Mouse (Mus musculus) small intestine, adult 2 months (tissue): ENCODE data around the gene Baiap2. TPM values are rescaled to one million over a fixed set of nuclear protein-coding genes. Genes with fewer than 3 reads are reported as not detected.

Experiments
- H3K27ac ChIP-seq: fragments of 200-500 bp; 2 replicates; pipeline ENCODE4 v1.5.1; 2012; ENCODE audit warnings: low read depth, low read length, control low read depth, inconsistent platforms; ENCODE audit not compliant: insufficient read depth
- H3K27me3 ChIP-seq: fragments of 200-500 bp; 2 replicates; pipeline ENCODE4 v1.6.1; 2012; ENCODE audit warnings: mild to moderate bottlenecking, moderate library complexity, low read length, inconsistent platforms; ENCODE audit not compliant: control insufficient read depth, insufficient read depth
- H3K36me3 ChIP-seq: fragments of 200-500 bp; 2 replicates; pipeline ENCODE4 v1.6.1; 2012; ENCODE audit warnings: mild to moderate bottlenecking, low read length, control low read depth, inconsistent platforms; ENCODE audit not compliant: control insufficient read depth, insufficient read depth
- H3K4me1 ChIP-seq: fragments of 200-500 bp; 2 replicates; pipeline ENCODE4 v1.6.1; 2012; ENCODE audit warnings: low read length, inconsistent platforms, mixed read lengths; ENCODE audit not compliant: control insufficient read depth, insufficient read depth, insufficient read length
- H3K4me3 ChIP-seq: fragments of 200-500 bp; 2 replicates; pipeline ENCODE4 v1.5.1; 2012; ENCODE audit warnings: low read depth, mild to moderate bottlenecking, control low read depth, inconsistent platforms, low read length, moderate library complexity
- CTCF ChIP-seq: fragments of 200-500 bp; IDR thresholded peaks from 2 replicates; pipeline ENCODE4 v1.5.1; 2012; ENCODE audit warnings: low read depth, mild to moderate bottlenecking, control low read depth, inconsistent platforms, low read length, moderate library complexity, mixed read lengths; ENCODE audit not compliant: insufficient replicate concordance, insufficient read length; ENCODE audit errors: extremely low read depth
- POLR2A ChIP-seq: fragments of 200-500 bp; IDR thresholded peaks from 2 replicates; pipeline ENCODE4 v1.6.1; 2012; ENCODE audit warnings: low read depth, mild to moderate bottlenecking, control low read depth, inconsistent platforms, low read length, moderate library complexity
- WGBS: fragments of 180-500 bp; shearing (Covaris S2); methylation state at CpG from one replicate; pipeline ENCODE4 v1.1.7; 2018; 5-methylcytosine and 5-hydroxymethylcytosine counted together
- polyA plus RNA-seq: library from polyadenylated mRNA; depleted of rRNA; stranded (reverse); fragments of >200 nt; gene quantifications from 2 replicates; pipeline ENCODE4 v1.2.3, GENCODE M21; 2012; rRNA removed

Baiap2 gene
- 10.7 and 12.7 TPM in 2 replicates for polyA plus RNA-seq

DNA sequence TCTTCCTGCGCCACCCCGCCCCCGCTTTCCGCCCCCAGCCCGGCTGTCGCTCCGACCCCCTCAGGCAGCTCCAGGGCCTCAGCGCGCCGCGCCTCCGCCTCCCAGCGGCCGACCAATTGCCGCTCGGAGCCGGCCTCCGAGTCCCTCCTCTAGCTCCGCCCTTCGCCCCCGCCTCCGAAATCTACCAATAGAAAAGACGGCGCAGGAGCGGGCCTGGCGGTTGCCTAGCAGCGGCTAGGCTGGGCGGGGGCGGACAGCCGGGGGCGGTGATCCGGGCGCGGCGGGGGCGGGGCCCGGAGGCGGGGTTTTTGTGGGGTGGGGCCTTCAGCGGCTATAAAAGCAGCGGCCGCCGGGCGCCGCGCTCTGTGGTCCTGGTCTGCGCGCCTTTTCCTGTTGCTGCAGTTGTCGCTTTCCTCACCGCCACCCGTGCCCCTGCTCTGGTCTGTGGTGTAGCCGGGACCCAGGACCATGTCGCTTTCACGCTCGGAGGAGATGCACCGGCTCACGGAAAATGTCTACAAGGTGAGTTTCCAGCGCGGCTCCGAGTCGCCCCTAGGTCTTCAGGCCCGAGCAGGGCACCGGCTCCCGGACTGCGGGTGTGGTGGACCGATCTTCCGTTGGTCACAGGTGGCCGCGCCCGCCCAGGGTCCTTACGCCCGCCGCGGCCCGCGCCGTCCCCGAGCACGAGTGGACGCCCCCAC is at the start of gene Baiap2:
Gene Baiap2, plus strand, starts transcription at position 37 of the 701 bp plus-strand sequence.
- Histone ChIP-seq H3K27me3 (no peaks in the 10 kb centered on the region), H3K27ac (no peak within 1 kb of the TSS), H3K36me3 (no peaks in the 10 kb centered on the region), H3K4me1 (peaks cover 29% of the 10 kb centered on the region), H3K4me3 (peak within 1 kb of the TSS; percentile 77)
- under 1% methylated on average over 70 of the region's 79 CpGs for WGBS
- TF ChIP-seq POLR2A, result peak; percentile 99
- TF ChIP-seq CTCF, result no peak

DNA sequence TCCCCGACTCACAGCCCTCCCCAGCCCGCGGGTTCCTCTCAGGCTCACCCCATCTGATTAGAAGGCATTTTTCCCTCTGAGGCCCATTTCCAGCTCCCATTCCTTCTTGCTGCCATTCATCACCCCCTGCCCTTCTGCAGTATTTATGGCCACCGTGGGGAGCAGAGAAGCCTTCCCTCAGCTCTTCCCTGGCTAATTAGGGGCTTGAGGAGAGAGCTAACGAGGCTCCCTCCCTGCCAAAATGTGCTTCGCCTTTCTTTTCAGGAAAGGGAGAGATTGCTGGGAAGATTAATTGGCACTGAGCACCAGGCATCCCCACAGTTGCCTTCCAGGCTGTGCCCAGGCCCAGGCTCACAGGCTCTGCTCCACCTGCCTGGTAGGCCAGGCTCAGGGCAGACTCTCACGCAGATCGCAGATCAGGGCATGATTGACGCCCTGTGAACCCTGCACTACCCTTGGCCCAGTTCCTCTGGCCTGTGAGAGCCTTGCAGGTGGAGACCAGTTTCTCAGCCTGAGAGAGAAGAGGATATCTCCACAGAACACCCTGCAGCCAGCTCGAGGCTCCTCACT is 48.8 kb upstream of the Baiap2 start:
- 83% methylated on average over 10 of the region's 10 CpGs for WGBS
- peaks cover 7% of the 10 kb centered on the region; the same call in 1 of the 2 replicates for H3K4me1 ChIP-seq
- H3K27ac ChIP-seq, result no peak overlapping the region
- H3K4me3 ChIP-seq, result no peak overlapping the region
- no peaks in the 10 kb centered on the region for H3K27me3 ChIP-seq
- TF ChIP-seq CTCF (no peak), POLR2A (no peak)
- H3K36me3 ChIP-seq, result peaks cover 19% of the 10 kb centered on the region

DNA sequence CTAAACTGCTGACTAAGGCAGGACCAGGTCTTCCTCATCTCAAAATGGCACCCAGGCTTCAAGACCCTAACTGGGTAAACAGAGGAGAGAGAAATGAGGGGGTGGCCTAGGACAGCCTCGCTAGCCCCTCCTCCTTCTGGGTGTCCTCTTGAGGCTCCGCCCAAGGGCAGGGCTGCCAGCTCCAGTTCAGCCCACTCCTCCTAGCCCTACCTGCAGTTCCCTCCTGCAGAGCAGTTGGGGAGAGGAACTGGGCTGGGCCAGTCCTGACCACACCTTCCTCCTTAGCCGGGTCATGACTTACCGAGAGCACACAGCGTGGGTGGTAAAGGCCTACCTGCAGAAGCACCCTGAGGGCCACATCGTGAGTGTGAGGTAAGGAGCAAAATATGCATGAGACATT is 47.9 kb upstream of the Baiap2 start:
- Histone ChIP-seq H3K27me3 (no peaks in the 10 kb centered on the region), H3K27ac (no peak overlapping the region), H3K4me1 (peaks cover 7% of the 10 kb centered on the region; the same call in 1 of the 2 replicates), H3K36me3 (peaks cover 18% of the 10 kb centered on the region; the same call in 1 of the 2 replicates), H3K4me3 (no peak overlapping the region)
- TF ChIP-seq POLR2A (no peak), CTCF (no peak)
- WGBS, result 53% methylated on average over 6 of the region's 6 CpGs

DNA sequence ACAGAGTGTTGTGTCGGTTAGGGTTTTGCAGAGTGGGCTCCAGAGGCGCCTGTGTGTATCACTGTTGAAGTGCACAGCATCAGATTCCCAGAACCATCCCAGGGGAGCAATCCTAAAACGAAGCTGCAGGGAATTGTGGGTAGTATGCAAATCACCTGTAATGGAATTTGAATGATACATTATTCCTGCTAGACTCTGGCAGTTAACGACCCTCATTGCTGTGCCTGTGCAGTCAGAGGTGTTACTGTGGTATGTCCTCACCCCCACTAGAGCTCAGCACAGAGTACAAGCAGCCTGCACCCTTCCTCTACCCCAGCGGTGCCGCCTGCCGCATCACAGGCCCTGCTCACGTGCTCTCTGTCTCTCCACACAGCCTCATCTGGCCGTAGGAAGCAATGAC is 45.5 kb upstream of the Baiap2 start:
- WGBS, result 86% methylated on average over 9 of the region's 9 CpGs
- Histone ChIP-seq H3K27ac (no peak overlapping the region), H3K4me1 (peaks cover 7% of the 10 kb centered on the region; the same call in 1 of the 2 replicates), H3K4me3 (no peak overlapping the region), H3K27me3 (no peaks in the 10 kb centered on the region), H3K36me3 (peaks cover 15% of the 10 kb centered on the region; the same call in 1 of the 2 replicates)
- TF ChIP-seq POLR2A (no peak), CTCF (no peak)

DNA sequence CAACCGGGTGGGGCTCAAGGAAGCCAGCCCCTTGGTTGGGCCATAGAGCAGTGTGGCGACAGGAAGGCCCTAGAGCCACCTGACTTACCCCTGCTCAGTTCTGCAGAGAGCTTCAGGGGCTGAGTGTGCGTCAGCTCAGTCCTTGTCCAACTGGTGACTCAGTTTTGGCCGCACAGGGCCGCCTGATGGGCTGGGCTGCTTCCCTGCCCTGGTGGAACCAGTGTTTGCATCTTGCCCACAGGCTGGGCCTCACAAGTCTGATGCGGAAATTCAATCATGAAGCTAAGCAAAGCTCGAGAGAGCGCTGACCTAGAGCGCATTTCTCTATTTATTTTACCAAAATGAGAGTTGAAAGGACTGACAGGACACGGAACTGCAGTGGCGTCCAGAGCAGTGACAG is 43.6 kb upstream of the Baiap2 start:
- Histone ChIP-seq H3K27me3 (no peaks in the 10 kb centered on the region), H3K4me1 (peaks cover 7% of the 10 kb centered on the region; the same call in 1 of the 2 replicates), H3K36me3 (peaks cover 15% of the 10 kb centered on the region; the same call in 1 of the 2 replicates), H3K4me3 (no peak overlapping the region), H3K27ac (no peak overlapping the region)
- TF ChIP-seq POLR2A (no peak), CTCF (no peak)
- 89% methylated on average over 11 of the region's 11 CpGs for WGBS

DNA sequence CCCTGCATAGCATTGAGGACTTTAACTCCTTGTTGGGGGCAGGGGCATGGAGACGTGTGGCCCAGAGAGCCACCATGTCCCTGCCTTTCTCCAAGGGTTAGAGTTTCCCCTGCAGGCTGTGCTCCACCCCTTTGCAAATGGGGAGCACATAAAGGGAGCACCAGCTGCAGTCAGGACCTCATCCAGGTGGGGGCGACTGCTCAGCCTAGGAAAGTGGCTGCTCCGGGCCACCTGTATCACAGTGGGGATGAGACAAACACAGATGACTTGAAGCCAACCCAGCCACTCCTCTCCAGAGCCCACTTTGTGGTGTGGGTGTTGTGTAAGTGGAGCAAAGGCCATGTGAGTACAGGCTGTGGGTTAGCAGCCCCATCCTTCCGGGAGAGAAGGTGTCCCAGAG is 41.4 kb upstream of the Baiap2 start:
- no peak for TF ChIP-seq POLR2A
- no peak for TF ChIP-seq CTCF
- 61% methylated on average over 4 of the region's 4 CpGs for WGBS
- no peak overlapping the region for H3K4me3 ChIP-seq
- no peaks in the 10 kb centered on the region for H3K27me3 ChIP-seq
- H3K27ac ChIP-seq, result no peak overlapping the region
- no peaks in the 10 kb centered on the region for H3K4me1 ChIP-seq
- peaks cover 13% of the 10 kb centered on the region; the same call in 1 of the 2 replicates for H3K36me3 ChIP-seq

DNA sequence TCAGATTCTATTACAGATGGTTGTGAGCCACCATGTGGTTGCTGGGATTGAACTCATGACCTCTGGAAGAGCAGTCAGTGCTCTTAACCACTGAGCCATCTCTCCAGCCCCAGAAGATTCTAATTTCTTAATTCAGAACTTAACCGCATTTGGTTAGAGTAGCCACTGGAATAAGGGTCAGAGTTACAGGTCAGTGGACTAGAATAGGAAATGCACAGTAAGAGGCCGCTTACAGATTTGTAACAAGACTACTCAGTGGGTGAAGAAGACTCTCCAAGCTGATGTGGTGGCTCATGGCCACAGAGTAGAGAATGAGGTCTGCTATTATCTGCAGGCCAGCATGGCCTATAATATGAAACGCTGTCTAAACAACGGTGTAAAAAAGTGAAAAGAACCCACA is 39.7 kb upstream of the Baiap2 start:
- Histone ChIP-seq H3K4me1 (no peaks in the 10 kb centered on the region), H3K27me3 (peaks cover 3% of the 10 kb centered on the region; the same call in 1 of the 2 replicates), H3K27ac (no peak overlapping the region), H3K4me3 (no peak overlapping the region), H3K36me3 (peaks cover 3% of the 10 kb centered on the region; the same call in 1 of the 2 replicates)
- TF ChIP-seq CTCF, result no peak
- TF ChIP-seq POLR2A, result no peak
- 70% methylated on average over 4 of the region's 4 CpGs for WGBS
